Mouse (Mus musculus): ENCODE measurements around the gene Map1lc3a.

The Map1lc3a gene

GRCm38 (mm10) chr2:155287456-155288250, 11.6 kb downstream of the Map1lc3a start:
- no peak for DNase-seq

- no peak for DNase-seq
Observed at GRCm38 (mm10) chr2:155290066-155290465, 14.0 kb downstream of the Map1lc3a start.

GRCm38 (mm10) chr2:155293382-155293781, 17.3 kb downstream of the Map1lc3a start:
- DNase-seq = no peak

- no peak for DNase-seq
Observed at GRCm38 (mm10) chr2:155293946-155294345, 17.8 kb downstream of the Map1lc3a start.

GRCm38 (mm10) chr2:155295453-155295852, 19.4 kb downstream of the Map1lc3a start:
- DNase-seq = no peak

- DNase-seq = no peak
Observed at GRCm38 (mm10) chr2:155299563-155299962, 23.5 kb downstream of the Map1lc3a start.

GRCm38 (mm10) chr2:155308936-155309592, 33.0 kb downstream of the Map1lc3a start:
- DNase-seq = no peak

GRCm38 (mm10) chr2:155313671-155314070, 37.6 kb downstream of the Map1lc3a start:
- no peak for DNase-seq

- DNase-seq = no peak
Observed at GRCm38 (mm10) chr2:155318618-155319017, 42.5 kb downstream of the Map1lc3a start.

- DNase-seq = no peak
Observed at GRCm38 (mm10) chr2:155320596-155320995, 44.5 kb downstream of the Map1lc3a start.

GRCm38 (mm10) chr2:155326001-155326400, 49.9 kb downstream of the Map1lc3a start:
- DNase-seq = no peak
